ENCODE assay signal across 11 mouse cellular contexts in the genomic region with DNA sequence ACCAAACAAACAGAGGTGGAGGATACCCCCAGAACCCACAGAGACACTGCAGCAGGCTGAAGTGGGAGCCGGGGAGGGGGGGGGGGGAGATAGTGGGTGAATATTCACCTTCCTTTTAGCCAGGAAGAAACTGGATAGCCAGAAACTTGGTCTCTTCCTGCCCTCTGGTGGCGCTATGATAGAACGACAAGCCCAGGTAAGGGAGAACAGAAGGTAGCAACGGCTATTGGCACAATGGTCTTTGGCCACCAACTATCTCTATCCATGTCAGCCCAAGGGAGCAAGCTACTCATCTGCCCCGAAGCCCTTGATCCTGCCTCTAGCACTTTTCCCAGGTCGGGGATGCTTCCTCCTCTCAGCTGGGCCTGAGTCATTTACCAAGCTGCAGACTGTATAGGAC. TPM values are rescaled to one million over a fixed set of nuclear protein-coding genes. Genes with fewer than 3 reads are reported as not detected.
DNase-seq lines count a peak whose midpoint lies in the region; ATAC-seq and TF ChIP-seq lines count a peak whose summit lies in the region.
"Had no signal": no experiment of that assay in that cellular context is flagged by ENCODE, and none has a peak within 500 bp of the region (broad histone marks: within the 10 kb centered on the region; RNA-seq: fewer than 3 reads in every experiment).

No protein-coding gene starts in this region.

- no peaks in the 10 kb centered on the region for H3K9me3 ChIP-seq in hindbrain, embryonic 10.5 days
- no peaks in the 10 kb centered on the region for H3K9me3 ChIP-seq in hindbrain, embryonic 13.5 days
- H3K9me3 ChIP-seq: embryonic facial prominence, embryonic 12.5 days; limb, embryonic 15.5 days had no signal

- ATAC-seq in hindbrain, embryonic 13.5 days (ENCODE audit: low FRiP score) = no peak

- intact Hi-C loops in left cerebral cortex, postnatal 14 days (cut with DNase I) = loop anchor here (10.0 kb wide), 1 partner anchor 326 kb away; no protein-coding TSS in a partner anchor

- no peaks in the 10 kb centered on the region for H3K27me3 ChIP-seq in hindbrain, embryonic 10.5 days (ENCODE audit: insufficient read depth, poor library complexity, severe bottlenecking)
- no peaks in the 10 kb centered on the region for H3K27me3 ChIP-seq in hindbrain, embryonic 13.5 days
- H3K27me3 ChIP-seq in C2C12 (ENCODE audit: control insufficient read depth, insufficient read depth, insufficient read length) = no peaks in the 10 kb centered on the region
- H3K27me3 ChIP-seq: embryonic facial prominence, embryonic 12.5 days; limb, embryonic 15.5 days had no signal

- H3K9ac ChIP-seq in hindbrain, embryonic 13.5 days = no peak overlapping the region
- H3K9ac ChIP-seq: embryonic facial prominence, embryonic 12.5 days; limb, embryonic 15.5 days had no signal

- H3K79me3 ChIP-seq in C2C12 (ENCODE audit: low read depth) = no peaks in the 10 kb centered on the region

- no peak overlapping the region for H3K4me2 ChIP-seq in hindbrain, embryonic 13.5 days
- H3K4me2 ChIP-seq: embryonic facial prominence, embryonic 12.5 days; limb, embryonic 15.5 days had no signal

- no peaks in the 10 kb centered on the region for H3K4me1 ChIP-seq in hindbrain, embryonic 10.5 days (replicated peaks)
- H3K4me1 ChIP-seq in hindbrain, embryonic 13.5 days (replicated peaks) = no peaks in the 10 kb centered on the region
- no peaks in the 10 kb centered on the region for H3K4me1 ChIP-seq in embryonic fibroblast, embryonic 13.5 days (ENCODE audit: control insufficient read depth, insufficient read depth, low read length)
- H3K4me1 ChIP-seq: embryonic facial prominence, embryonic 12.5 days; limb, embryonic 15.5 days had no signal

- peak; percentile 49 for DNase-seq in hindbrain, embryonic 10.5 days (ENCODE audit: low spot score)
- peak; percentile 77 for DNase-seq in ZHBTc4 (ENCODE audit: low read depth, low spot score)
- peak; percentile 23 to 61 for DNase-seq in left cerebral cortex, postnatal 14 days (ENCODE audit: low spot score in 2 of 2)
- DNase-seq in retina, postnatal 1 day = peak; percentile 74
- DNase-seq in gastrocnemius, postnatal 10 days = no peak

- no peak overlapping the region for H3K27ac ChIP-seq in hindbrain, embryonic 10.5 days
- H3K27ac ChIP-seq in hindbrain, embryonic 13.5 days = no peak overlapping the region
- no peak overlapping the region for H3K27ac ChIP-seq in embryonic fibroblast, embryonic 13.5 days (ENCODE audit: insufficient read depth, low read length)
- H3K27ac ChIP-seq: embryonic facial prominence, embryonic 12.5 days; limb, embryonic 15.5 days had no signal

- H3K4me3 ChIP-seq in hindbrain, embryonic 10.5 days = no peak overlapping the region
- H3K4me3 ChIP-seq in hindbrain, embryonic 13.5 days = no peak overlapping the region
- H3K4me3 ChIP-seq in C2C12 (ENCODE audit: insufficient read depth, poor library complexity, severe bottlenecking) = no peak overlapping the region
- no peak overlapping the region for H3K4me3 ChIP-seq in embryonic fibroblast, embryonic 13.5 days (ENCODE audit: insufficient read depth, low read length)
- H3K4me3 ChIP-seq: embryonic facial prominence, embryonic 12.5 days; limb, embryonic 15.5 days had no signal

- TF ChIP-seq CTCF in C2C12 (IDR thresholded peaks at IDR 0.05; ENCODE audit: control insufficient read depth, insufficient read depth, insufficient read length) = peak; percentile 11
- peak; percentile 52; the same call in 1 of the 2 replicates for TF ChIP-seq CTCF in embryonic fibroblast, embryonic 13.5 days (IDR thresholded peaks at IDR 0.05; ENCODE audit: borderline replicate concordance, insufficient read depth, low read length)

- WGBS in hindbrain, embryonic 10.5 days = 25% methylated on average over 6 of the region's 6 CpGs
- 25% methylated on average over 6 of the region's 6 CpGs for WGBS in hindbrain, embryonic 13.5 days

- TF ChIP-seq POLR2A in embryonic fibroblast, embryonic 13.5 days (IDR thresholded peaks at IDR 0.05; ENCODE audit: low read depth, low read length) = no peak

- H3K36me3 ChIP-seq in hindbrain, embryonic 10.5 days = no peaks in the 10 kb centered on the region
- H3K36me3 ChIP-seq in hindbrain, embryonic 13.5 days = no peaks in the 10 kb centered on the region
- no peaks in the 10 kb centered on the region for H3K36me3 ChIP-seq in C2C12 (ENCODE audit: control insufficient read depth, insufficient read depth)
- H3K36me3 ChIP-seq: embryonic facial prominence, embryonic 12.5 days; limb, embryonic 15.5 days had no signal

- no peak overlapping the region for H3ac ChIP-seq in C2C12 (ENCODE audit: control insufficient read depth, insufficient read length, low read depth)

- H3K79me2 ChIP-seq in C2C12 (ENCODE audit: control insufficient read depth, insufficient read depth) = no peaks in the 10 kb centered on the region

TF ChIP-seq in C2C12, 6 proteins besides CTCF, POLR2A, EP300 and RAD21:
- TF ChIP-seq USF1 (IDR thresholded peaks at IDR 0.05; ENCODE audit: low read depth) (no peak), MYOG (IDR thresholded peaks at IDR 0.05; ENCODE audit: control insufficient read depth, extremely low read depth, insufficient read length) (no peak), MAX (IDR thresholded peaks at IDR 0.05) (no peak), CEBPB (IDR thresholded peaks at IDR 0.05; ENCODE audit: low read depth) (no peak), MYOD1 (IDR thresholded peaks at IDR 0.05; ENCODE audit: control insufficient read depth, insufficient read length, low read depth) (no peak), FOSL1 (IDR thresholded peaks at IDR 0.05; ENCODE audit: insufficient read depth, low read length, poor library complexity, severe bottlenecking) (no peak)

RNA-seq across cellular contexts. Expression of gene Trcg1, which starts 16.0 kb away (rescaled TPM):
- polyA plus RNA-seq in hindbrain, embryonic 10.5 days (2016; fragmentation: Nextera tagmentation; extraction: Ambion mirVana) = not detected in 2 replicates
- not detected in 2 replicates for polyA plus RNA-seq in hindbrain, embryonic 13.5 days (2015; fragmentation: Nextera tagmentation; extraction: Ambion mirVana)
- not detected for polyA plus RNA-seq in C2C12 (2012; fragmentation: generic; extraction: Trizol)
- not detected in 2 replicates for polyA plus RNA-seq in embryonic fibroblast, embryonic 13.5 days (2011; ENCODE audit: insufficient read length, low read depth, missing spikeins)
- total RNA-seq in left cerebral cortex, postnatal 14 days (2021) = not detected
- total RNA-seq in gastrocnemius, postnatal 10 days (2021) = not detected
- polyA plus RNA-seq: embryonic facial prominence, embryonic 12.5 days; limb, embryonic 15.5 days; stomach, embryonic 16.5 days had no signal

RNA-seq across cellular contexts. Expression of gene 1700017B05Rik, which starts 42.1 kb away (rescaled TPM):
- 9.5 and 10.9 TPM in 2 replicates for polyA plus RNA-seq in hindbrain, embryonic 10.5 days (2016; fragmentation: Nextera tagmentation; extraction: Ambion mirVana)
- 3.8 and 5.4 TPM in 2 replicates for polyA plus RNA-seq in hindbrain, embryonic 13.5 days (2015; fragmentation: Nextera tagmentation; extraction: Ambion mirVana)
- polyA plus RNA-seq in C2C12 (2012; fragmentation: generic; extraction: Trizol) = 26.2 TPM
- polyA plus RNA-seq in embryonic fibroblast, embryonic 13.5 days (2011; ENCODE audit: insufficient read length, low read depth, missing spikeins) = 30.6 and 36.6 TPM in 2 replicates
- 10 to 100 TPM; 11.5 to 16.7 TPM for total RNA-seq in left cerebral cortex, postnatal 14 days (2021)
- 10 to 100 TPM; 10.2 to 12.8 TPM for total RNA-seq in gastrocnemius, postnatal 10 days (2021)
